ENCODE assay signal across 22 mouse cellular contexts in genomic region chr16:85889778-85890177, GRCm38 (mm10). TPM values are rescaled to one million over a fixed set of nuclear protein-coding genes. Genes with fewer than 3 reads are reported as not detected.
DNase-seq lines count a peak whose midpoint lies in the region; ATAC-seq and TF ChIP-seq lines count a peak whose summit lies in the region.
"Had no signal": no experiment of that assay in that cellular context is flagged by ENCODE, and none has a peak within 500 bp of the region (broad histone marks: within the 10 kb centered on the region; RNA-seq: fewer than 3 reads in every experiment).

No protein-coding gene starts in this region.

- TF ChIP-seq CTCF in brain, embryonic 14.5 days (IDR thresholded peaks at IDR 0.05; ENCODE audit: borderline replicate concordance, extremely low read depth, insufficient read depth, insufficient read length) = no peak
- no peak for TF ChIP-seq CTCF in forebrain, postnatal 0 days (IDR thresholded peaks at IDR 0.05; ENCODE audit: low read depth)

- H3K9ac ChIP-seq in hindbrain, embryonic 13.5 days = no peak overlapping the region
- no peak overlapping the region for H3K9ac ChIP-seq in hindbrain, embryonic 11.5 days (ENCODE audit: low read depth, low read length)
- no peak overlapping the region for H3K9ac ChIP-seq in forebrain, postnatal 0 days
- H3K9ac ChIP-seq in midbrain, embryonic 15.5 days = no peak overlapping the region
- H3K9ac ChIP-seq: heart, embryonic 12.5 days; liver, embryonic 12.5 days; lung, embryonic 14.5 days had no signal

- no peak overlapping the region for H3K4me2 ChIP-seq in hindbrain, embryonic 13.5 days
- no peak overlapping the region for H3K4me2 ChIP-seq in hindbrain, embryonic 11.5 days (replicated peaks; ENCODE audit: low read depth, low read length)
- no peak overlapping the region for H3K4me2 ChIP-seq in forebrain, postnatal 0 days (ENCODE audit: low read depth)
- no peak overlapping the region for H3K4me2 ChIP-seq in midbrain, embryonic 15.5 days
- H3K4me2 ChIP-seq: heart, embryonic 12.5 days; liver, embryonic 12.5 days; lung, embryonic 14.5 days had no signal

- no peak overlapping the region for H3K4me3 ChIP-seq in hindbrain, embryonic 13.5 days
- H3K4me3 ChIP-seq in hindbrain, embryonic 11.5 days (ENCODE audit: low read depth, low read length) = no peak overlapping the region
- H3K4me3 ChIP-seq in forebrain, postnatal 0 days (ENCODE audit: low read depth, low read length) = no peak overlapping the region
- H3K4me3 ChIP-seq in midbrain, embryonic 15.5 days = no peak overlapping the region
- H3K4me3 ChIP-seq: gastrocnemius, adult 2 months; heart, embryonic 12.5 days; liver, embryonic 12.5 days had no signal

- H3K27me3 ChIP-seq in hindbrain, embryonic 13.5 days = peaks cover 11% of the 10 kb centered on the region; the same call in 1 of the 2 replicates
- H3K27me3 ChIP-seq in hindbrain, embryonic 11.5 days (ENCODE audit: control insufficient read depth, insufficient read depth, low read length) = no peaks in the 10 kb centered on the region
- H3K27me3 ChIP-seq in forebrain, postnatal 0 days (ENCODE audit: insufficient read depth, low read length) = no peaks in the 10 kb centered on the region
- no peaks in the 10 kb centered on the region for H3K27me3 ChIP-seq in midbrain, embryonic 15.5 days (replicated peaks)
- H3K27me3 ChIP-seq: heart, embryonic 12.5 days; liver, embryonic 12.5 days had no signal

- H3K9me3 ChIP-seq in hindbrain, embryonic 13.5 days = no peaks in the 10 kb centered on the region
- H3K9me3 ChIP-seq in hindbrain, embryonic 11.5 days (ENCODE audit: control insufficient read depth, low read length) = no peaks in the 10 kb centered on the region
- H3K9me3 ChIP-seq in forebrain, postnatal 0 days (ENCODE audit: low read length) = no peaks in the 10 kb centered on the region
- H3K9me3 ChIP-seq in midbrain, embryonic 15.5 days = no peaks in the 10 kb centered on the region
- H3K9me3 ChIP-seq: heart, embryonic 12.5 days; liver, embryonic 12.5 days had no signal

- H3K36me3 ChIP-seq in hindbrain, embryonic 13.5 days = no peaks in the 10 kb centered on the region
- H3K36me3 ChIP-seq in hindbrain, embryonic 11.5 days (ENCODE audit: control insufficient read depth, insufficient read depth, low read length) = no peaks in the 10 kb centered on the region
- H3K36me3 ChIP-seq in forebrain, postnatal 0 days (ENCODE audit: insufficient read depth) = no peaks in the 10 kb centered on the region
- H3K36me3 ChIP-seq in midbrain, embryonic 15.5 days (replicated peaks) = no peaks in the 10 kb centered on the region
- H3K36me3 ChIP-seq: heart, embryonic 12.5 days; liver, embryonic 12.5 days had no signal

- H3K27ac ChIP-seq in hindbrain, embryonic 13.5 days = no peak overlapping the region
- no peak overlapping the region for H3K27ac ChIP-seq in hindbrain, embryonic 11.5 days (ENCODE audit: low read depth, low read length)
- no peak overlapping the region for H3K27ac ChIP-seq in forebrain, postnatal 0 days (ENCODE audit: low read depth, low read length)
- H3K27ac ChIP-seq in midbrain, embryonic 15.5 days = no peak overlapping the region
- H3K27ac ChIP-seq: gastrocnemius, adult 2 months; liver, embryonic 12.5 days; macrophage; stomach, postnatal 0 days had no signal

- 0 out of 2 replicates have a peak, but pooled peaks have one; percentile 63 for ATAC-seq in hindbrain, embryonic 13.5 days (ENCODE audit: low FRiP score)
- ATAC-seq in hindbrain, embryonic 11.5 days (ENCODE audit: low FRiP score) = no peak
- peak; percentile 68 for ATAC-seq in forebrain, postnatal 0 days
- ATAC-seq in midbrain, embryonic 15.5 days (replicated peaks) = peak; percentile 56; the same call in 1 of the 2 replicates
- ATAC-seq: liver, embryonic 12.5 days had no signal

- no peak for TF ChIP-seq POLR2A in brain, embryonic 14.5 days (IDR thresholded peaks at IDR 0.05; ENCODE audit: borderline replicate concordance, extremely low read depth, insufficient read depth, insufficient read length, poor library complexity, severe bottlenecking)

- WGBS in hindbrain, embryonic 13.5 days = 50% methylated on average over 5 of the region's 5 CpGs
- WGBS in hindbrain, embryonic 11.5 days = 83% methylated on average over 5 of the region's 5 CpGs
- WGBS in forebrain, postnatal 0 days = 21% methylated on average over 5 of the region's 5 CpGs
- WGBS in midbrain, embryonic 15.5 days = 71% methylated on average over 5 of the region's 5 CpGs

- H3K4me1 ChIP-seq in hindbrain, embryonic 13.5 days (replicated peaks) = no peaks in the 10 kb centered on the region; the same call in none of the 2 replicates
- H3K4me1 ChIP-seq in hindbrain, embryonic 11.5 days (replicated peaks; ENCODE audit: control insufficient read depth, insufficient read depth, low read length) = no peaks in the 10 kb centered on the region
- H3K4me1 ChIP-seq in forebrain, postnatal 0 days (ENCODE audit: insufficient read depth) = peaks cover 10% of the 10 kb centered on the region; the same call in 1 of the 2 replicates
- no peaks in the 10 kb centered on the region for H3K4me1 ChIP-seq in midbrain, embryonic 15.5 days
- H3K4me1 ChIP-seq: heart, embryonic 12.5 days; liver, embryonic 12.5 days had no signal

- DNase-seq in hindbrain, embryonic 11.5 days (ENCODE audit: low spot score) = no peak
- peak; percentile 91 for DNase-seq in brain, embryonic 14.5 days (ENCODE audit: low read depth)
- peak; percentile 29 for DNase-seq in forebrain, postnatal 0 days
- no peak for DNase-seq in lung, postnatal 4 days
- no peak for DNase-seq in testis, postnatal 14 days (ENCODE audit: low spot score)
- no peak for DNase-seq in adrenal gland, adult 2 months
- DNase-seq: adrenal gland, postnatal 36 days; cerebellum, adult 2 months; cerebellum, postnatal 36 days; gastrocnemius, adult 2 months; heart, postnatal 14 days; kidney, adult 9 months; kidney, postnatal 36 days; layer of hippocampus, adult 9-11 months; lung, embryonic 14.5 days had no signal

RNA-seq across cellular contexts. Expression of gene Adamts5, which starts 11.8 kb away (rescaled TPM):
- polyA plus RNA-seq in hindbrain, embryonic 13.5 days (2015; fragmentation: Nextera tagmentation; extraction: Ambion mirVana) = 3.5 and 4.1 TPM in 2 replicates
- polyA plus RNA-seq in hindbrain, embryonic 11.5 days (2014; fragmentation: Nextera tagmentation; extraction: Ambion mirVana) = 1.1 and 1.3 TPM in 2 replicates
- polyA plus RNA-seq in brain, embryonic 14.5 days (2012; rRNA removed) = 0.93 and 2.0 TPM in 2 replicates
- 2.1 and 2.6 TPM in 2 replicates for total RNA-seq in forebrain, postnatal 0 days (2014; rRNA removed)
- 1.1 and 1.8 TPM in 2 replicates for polyA plus RNA-seq in forebrain, postnatal 0 days (2015; fragmentation: Nextera tagmentation; extraction: Ambion mirVana)
- polyA plus RNA-seq in midbrain, embryonic 15.5 days (2015; fragmentation: Nextera tagmentation; extraction: Ambion mirVana) = 1.9 and 2.3 TPM in 2 replicates
- total RNA-seq in adrenal gland, adult 2 months (2021) = 1 to 10 TPM; 7.3 to 8.5 TPM
- 2.8 and 3.0 TPM in 2 replicates for polyA plus RNA-seq in adrenal gland, adult 2 months (2012; rRNA removed)
- total RNA-seq: monocyte, adult 5-6 weeks had no signal
- polyA plus RNA-seq: macrophage had no signal

Comparison
In these comparisons a context has a peak if more than half of its experiments do, and no peak if none do; other contexts are left out.
1. DNase-seq: peak in brain, embryonic 14.5 days (single experiment) and forebrain, postnatal 0 days (single experiment); none in hindbrain, embryonic 11.5 days (single experiment), lung, postnatal 4 days (0 of 2), testis, postnatal 14 days (single experiment) and adrenal gland, adult 2 months (single experiment).